Mouse (Mus musculus): ENCODE data around the gene Pdss2. TPM values are rescaled to one million over a fixed set of nuclear protein-coding genes. Genes with fewer than 3 reads are reported as not detected.
A peak's percentile ranks its signal among the peaks of the same experiment; 100 is the strongest.

The Pdss2 gene
- total RNA-seq, 2 experiments from 2014 or later: 16.0 to 17.7 TPM

DNA sequence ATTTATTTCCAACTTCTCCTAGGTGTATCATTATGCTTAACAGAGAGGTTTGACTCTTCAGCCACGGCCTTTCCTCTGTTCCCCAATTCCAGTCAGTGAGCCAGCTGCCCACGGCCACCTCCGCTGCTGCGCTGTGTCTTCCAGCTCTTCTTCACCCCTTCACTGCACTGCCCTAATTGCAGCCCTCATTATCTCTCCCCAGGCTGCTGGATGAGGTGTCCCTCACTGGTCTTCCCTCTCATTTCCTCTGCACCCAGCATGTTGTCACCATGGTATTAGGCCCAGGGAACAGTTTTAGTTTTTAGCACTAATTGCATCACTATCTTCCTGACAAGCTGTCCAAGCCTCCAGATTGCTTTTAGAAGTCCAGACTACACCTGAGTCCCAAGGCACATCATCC, 73.0 kb downstream of the Pdss2 start:
- no peak for DNase-seq (ENCODE audit: low spot score in 2 of 2)

DNA sequence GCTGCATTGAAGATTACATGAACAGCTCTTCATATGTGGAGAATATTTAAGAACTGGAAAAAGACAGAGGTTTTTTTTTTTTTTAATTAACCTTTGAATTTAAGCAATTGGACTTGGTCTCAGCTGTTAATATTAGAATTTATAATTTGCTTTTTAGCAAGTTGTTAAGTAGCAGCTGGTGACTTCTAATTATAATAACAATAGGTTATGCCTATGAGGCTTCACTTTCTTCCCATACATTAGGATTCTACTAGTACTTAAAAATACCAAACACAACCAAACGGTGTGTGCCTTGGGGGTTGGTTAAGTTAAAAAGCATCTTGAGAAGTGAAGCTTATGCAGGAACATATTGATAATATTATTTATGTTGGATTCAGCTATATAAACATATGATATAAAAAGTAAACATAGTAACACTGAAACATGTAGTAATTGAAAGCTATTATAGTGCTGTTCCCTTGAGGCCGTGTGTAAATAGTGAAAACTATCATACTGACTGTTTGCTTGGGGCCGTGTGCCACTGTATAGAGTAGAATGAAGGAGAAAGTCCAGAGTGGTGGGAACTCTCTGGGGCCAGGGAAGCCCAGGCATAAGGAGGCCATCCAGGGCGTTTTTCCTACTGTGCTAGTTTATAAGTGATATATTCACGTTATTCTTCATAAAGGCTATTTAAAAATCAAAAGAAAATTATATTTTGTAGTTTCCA, 87.0 kb downstream of the Pdss2 start:
- no peak for DNase-seq (ENCODE audit: low spot score in 2 of 2)

DNA sequence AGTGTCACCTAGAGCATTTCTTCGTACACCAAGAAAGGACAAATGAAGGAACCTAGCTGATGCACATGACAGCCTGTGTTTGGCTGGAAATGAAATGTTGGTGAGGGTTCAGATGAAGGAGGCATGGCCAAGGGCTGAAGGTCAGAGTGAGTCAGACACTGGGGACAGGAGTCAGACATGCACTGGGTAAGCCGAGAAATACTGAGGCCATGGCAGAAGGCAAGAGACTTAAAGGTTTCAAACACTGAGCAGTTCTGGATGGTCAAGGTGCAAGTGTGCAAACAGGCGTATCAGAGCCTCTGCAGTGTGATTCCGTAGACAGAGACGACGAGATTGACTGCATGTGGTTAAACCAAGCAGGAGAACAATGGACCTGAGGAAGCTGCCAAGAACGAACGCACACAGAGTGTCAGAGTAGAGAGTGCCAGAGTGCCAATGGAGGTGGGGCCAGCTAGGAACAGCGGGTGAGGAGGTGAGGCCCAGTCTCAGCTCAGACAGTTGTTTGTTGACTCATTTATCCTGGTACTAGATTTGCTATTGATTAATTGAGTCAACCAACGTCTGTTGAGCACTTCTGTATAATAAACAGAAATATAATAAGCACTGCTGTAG, 89.6 kb downstream of the Pdss2 start:
- no peak for DNase-seq (ENCODE audit: low spot score in 2 of 2)

DNA sequence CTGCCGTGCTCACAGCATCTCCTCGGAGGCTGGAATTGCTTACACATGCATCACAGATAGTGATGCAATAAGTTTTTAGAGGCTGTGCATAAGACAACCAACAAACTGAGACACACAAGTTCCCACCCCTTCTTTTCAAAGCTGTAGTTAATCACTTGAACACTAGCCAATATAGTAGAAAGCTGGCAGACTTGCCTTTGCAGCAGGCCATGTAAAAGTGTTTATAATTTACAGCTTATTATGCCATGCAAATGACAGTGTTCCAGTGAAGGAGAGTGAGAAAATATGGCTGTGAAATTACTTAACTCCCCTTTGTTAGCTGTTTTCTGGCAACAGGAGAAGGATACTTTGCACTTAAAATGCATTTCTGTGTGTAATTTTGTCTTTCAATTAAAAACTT, 90.9 kb downstream of the Pdss2 start:
- peak in 1 of 2 experiments; percentile 33 for DNase-seq (ENCODE audit: low spot score in 2 of 2)

DNA sequence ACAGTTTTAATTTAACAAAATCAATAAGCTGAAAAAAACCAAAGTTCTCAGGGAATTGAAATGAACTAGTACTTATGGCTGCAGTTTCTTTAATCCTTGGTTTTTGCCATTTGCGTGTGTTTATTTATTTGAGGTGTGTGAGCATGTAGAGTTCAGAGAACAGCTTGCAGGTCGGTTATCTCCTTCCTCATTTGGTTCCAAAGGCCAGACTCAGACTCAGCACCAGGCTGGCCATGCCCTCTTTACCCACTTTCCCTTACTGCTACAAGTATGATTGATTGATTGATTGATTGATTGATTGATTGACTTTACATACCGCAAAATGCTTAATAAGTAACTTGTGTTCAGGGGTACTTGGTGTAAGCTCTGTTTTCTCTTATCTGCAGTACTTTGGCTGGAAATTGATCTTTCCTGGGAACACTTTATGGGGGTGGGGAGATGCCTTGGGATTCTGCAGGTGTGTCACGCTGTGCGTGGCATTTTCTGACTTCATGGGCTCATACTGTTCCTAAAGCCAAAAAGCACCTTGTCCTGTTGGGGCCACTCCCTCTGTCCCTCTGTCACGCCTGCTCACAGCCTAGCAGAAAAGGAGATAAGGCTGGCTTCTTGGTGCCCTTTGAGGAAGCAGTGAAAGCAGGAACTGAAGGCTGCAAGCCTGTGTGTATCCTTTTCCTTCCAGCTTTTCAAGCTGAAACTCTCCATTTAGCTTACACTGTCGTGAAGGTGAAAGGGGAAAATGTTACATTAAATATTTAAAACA, 91.6 kb downstream of the Pdss2 start:
- no peak for DNase-seq (ENCODE audit: low spot score in 2 of 2)

DNA sequence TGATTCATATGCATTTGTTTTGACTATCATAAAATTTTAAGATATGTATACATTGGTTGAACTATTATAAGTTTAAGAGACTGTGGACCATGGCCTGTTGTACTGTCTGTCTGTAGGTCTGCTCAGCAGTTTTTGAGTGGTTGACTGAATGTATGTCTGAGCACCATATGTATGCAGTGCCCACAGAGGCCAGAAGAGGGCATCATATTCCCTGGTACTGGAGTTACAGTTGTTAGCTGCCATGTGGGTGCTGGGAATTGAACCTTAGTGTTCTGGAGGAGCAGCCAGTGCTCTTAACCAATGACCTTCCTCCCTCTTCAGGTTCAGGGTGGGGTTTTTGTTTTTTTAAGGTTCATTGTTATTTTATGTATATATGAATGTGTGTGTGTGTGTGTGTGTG, 93.9 kb downstream of the Pdss2 start:
- no peak for DNase-seq (ENCODE audit: low spot score in 2 of 2)

DNA sequence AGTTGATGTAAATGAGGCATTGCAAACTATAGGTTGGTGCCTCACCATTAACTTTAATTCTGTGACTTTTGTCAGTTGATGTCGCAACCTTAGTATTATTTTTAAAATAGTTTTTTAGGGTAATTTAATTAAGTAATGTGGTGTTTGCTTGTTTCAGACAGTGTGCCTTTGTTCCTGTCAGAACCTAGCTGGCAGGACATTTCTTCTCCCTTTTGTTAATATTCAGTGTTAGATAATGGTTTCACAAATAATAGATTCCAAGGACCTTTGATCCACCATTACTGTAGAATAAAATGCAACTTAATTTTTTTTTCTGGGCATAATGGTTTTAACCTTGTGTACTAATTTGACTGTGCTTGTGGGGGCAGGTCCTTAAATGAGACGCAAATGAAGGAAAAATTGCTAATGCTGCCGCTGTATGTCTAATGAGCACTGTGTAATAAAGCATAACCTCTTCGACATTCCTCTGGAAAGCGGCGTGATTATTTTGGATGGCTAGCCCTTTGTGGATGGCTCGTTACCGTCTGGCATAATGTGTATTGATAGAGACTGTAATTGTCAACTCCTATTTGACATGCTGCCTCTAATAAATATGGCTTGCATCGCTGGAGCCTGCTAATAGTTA, 96.2 kb downstream of the Pdss2 start:
- DNase-seq (ENCODE audit: low spot score in 2 of 2): no peak

DNA sequence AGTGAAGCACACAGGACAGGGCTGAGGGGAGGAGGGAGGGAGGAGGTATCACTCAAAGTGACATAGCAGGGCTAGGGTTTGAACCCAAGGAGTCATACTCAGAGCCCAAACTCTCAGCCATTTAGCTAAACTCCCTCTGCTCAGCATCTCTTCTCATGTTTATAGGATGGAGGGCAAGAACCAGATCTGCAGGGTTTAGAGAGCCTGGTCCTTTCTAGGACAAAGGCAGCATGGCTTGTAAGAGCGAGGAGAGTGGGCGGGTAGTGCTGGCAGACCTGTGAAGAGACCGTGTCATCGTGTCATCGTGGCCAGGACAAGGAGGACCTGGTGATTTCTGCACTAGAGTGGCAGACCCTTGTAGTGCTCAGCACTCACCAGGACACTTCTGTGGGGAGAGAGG, 99.7 kb downstream of the Pdss2 start:
- DNase-seq (ENCODE audit: low spot score in 2 of 2): no peak

DNA sequence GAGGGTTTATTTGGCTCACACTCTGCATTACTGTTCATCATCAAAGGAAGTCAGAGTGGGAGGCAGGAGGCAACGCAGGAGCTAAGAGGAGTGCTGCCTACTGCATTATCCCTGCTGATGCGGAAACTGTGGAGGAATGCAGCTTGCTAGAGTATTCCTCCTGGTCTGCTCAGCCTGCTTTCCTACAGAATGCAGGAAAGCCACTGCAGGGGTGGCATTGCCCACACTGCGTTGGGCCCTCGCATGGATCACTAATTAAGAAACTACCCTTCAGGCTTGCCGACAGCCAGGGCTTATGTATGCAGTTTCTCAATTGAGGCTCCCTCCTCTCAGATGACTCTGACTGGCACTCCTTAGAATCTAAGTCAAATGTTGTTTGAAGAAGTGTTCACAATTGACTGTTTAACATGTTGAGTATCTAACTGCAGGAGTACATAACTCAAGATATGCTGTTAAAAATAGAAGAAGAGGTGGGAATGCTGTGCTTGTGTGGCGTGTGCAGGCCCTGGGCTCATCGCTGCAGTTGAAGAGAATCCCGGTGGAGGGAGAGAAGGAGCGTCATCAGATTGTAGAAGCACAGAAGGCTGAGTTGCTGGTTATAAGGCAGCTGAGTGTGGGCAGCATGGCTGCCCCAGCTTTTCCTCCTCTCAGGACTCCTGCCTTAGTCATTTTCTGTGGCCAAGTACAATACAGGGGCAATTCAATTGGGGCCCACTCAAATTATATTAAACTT, 101.3 kb downstream of the Pdss2 start:
- peak in 1 of 2 experiments; percentile 23 for DNase-seq (ENCODE audit: low spot score in 2 of 2)

DNA sequence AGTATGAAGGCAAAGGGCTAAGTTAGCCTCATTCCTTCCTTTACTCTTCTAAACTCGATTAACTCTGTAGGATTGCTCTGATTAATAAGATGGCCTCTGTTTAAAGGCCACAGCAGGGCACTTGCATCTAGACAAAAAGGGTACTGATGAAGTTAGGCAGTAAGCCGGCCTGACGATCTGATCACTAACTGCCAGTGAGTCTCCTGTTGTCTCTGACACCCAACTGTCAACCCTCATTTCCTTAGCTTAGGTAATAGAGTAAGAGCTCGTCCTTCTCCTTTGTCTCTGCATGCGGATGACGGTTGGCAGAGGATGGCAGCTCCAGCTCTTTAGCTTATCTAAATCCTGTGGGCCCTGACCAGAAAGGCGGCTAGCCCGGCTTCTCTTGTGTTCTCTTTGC, 102.1 kb downstream of the Pdss2 start:
- DNase-seq (ENCODE audit: low spot score in 2 of 2): no peak

DNA sequence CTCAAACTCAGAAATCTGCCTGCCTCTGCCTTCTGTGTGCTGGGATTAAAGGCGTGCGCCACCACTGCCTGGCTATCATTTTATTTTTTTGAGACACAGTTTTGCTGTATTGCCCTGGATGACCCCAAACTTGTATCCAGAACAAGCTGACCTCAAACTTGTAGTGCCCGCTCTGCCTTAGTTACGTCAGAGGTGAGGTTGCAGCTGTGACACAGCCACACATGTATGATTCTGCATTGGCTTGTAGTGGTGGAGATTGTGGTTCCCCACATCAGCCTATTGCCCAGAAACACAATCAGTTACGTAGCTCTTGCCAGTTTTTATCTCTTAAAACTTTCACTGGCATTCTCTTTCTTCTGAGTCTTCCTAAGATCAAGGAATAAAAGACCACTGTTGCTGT, 108.5 kb downstream of the Pdss2 start:
- no peak for DNase-seq (ENCODE audit: low spot score in 2 of 2)

DNA sequence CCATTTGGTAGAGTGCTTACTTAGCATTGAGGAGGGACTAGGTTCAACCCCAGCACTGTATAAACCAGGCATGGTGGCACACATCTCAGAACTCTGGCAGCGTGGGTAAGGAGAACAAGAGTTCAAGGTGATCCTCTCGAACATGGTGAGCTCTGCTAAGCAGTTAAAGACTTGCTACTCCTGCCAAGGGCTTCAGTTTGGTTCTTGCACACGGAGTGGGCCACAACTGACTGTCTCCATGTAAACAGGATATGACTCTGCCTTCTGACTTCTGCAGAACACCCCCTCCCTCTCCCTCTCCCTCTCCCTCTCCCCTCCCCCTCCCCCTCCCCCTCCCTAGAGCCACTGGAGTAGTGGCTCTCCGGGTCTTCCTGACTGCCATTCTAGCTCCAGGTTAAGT, 109.4 kb downstream of the Pdss2 start:
- DNase-seq (ENCODE audit: low spot score in 2 of 2): no peak

DNA sequence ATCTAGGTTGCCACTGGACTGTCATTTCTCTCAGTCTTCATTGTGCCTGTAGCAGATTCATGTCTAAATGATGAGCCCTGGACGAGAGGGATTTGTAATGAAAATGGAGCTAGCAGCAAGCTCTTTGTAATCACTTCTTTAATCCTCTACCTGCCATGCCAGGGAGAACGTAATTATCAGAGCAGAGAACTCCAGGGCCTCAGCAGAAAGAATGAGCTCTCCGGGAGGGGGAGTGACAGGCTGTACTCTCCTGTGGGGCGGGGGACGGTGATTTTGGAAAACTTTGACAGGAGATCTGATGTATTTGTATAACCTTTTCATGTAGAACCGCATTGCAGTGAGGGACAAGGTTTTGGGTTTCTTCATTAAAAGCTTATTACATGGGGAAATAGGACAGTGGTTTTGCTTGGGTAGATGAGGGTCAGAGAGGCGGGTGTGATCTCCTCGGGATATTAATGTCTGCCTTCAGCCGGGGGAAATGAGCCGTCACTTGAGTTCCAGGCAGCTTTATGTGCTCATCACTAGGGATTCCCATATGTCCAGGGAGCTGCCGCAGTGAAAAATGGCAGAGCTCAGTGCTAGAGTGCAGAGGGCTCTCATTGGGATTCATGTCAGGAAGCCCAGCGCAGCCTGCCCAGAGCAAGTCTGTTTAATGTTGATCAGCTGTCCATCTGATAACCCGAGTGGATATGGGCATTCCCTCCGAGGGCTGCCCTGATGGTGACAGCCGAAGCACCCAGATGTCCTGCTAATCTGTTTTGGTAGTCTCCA, 110.8 kb downstream of the Pdss2 start:
- DNase-seq (ENCODE audit: low spot score in 2 of 2): peak in 1 of 2 experiments; percentile 13

DNA sequence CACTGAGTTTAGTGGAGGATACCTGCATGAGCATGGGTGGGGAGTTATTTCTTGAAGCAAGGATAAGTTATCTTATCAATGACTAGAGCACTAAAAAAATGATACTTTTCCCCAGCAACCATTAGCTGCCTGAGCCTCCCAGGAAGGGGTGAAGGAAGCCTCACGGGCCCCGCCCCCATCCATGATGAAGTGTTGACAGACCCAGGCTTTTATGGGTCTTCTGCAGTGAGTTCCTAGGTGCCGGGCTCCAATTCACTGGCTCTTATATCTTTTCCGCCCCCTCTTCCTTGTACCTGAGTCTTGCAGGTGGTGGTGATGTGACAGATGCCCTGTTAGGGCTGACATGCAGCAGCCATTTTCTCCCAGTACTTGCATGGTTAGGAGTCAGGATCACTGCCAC, 114.6 kb downstream of the Pdss2 start:
- DNase-seq (ENCODE audit: low spot score in 2 of 2): no peak

DNA sequence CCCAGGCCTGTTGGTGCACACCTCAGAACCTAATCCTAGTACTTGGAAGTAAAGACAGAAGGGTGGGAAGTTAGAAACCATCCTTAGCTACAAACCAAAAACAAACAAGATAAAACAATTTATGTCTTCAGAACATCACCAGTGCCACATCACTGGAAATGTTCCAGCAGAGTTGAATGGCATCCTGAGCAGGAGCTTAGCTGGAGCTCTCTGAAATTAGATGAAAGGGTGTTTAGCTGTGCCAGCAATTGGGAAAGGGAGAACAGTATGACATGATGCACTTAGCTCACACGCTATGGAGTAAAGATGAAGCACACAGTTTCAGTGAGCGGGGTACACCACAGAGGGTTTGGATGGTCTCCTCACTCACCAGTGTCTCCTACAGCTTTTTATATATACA, 115.8 kb downstream of the Pdss2 start:
- no peak for DNase-seq (ENCODE audit: low spot score in 2 of 2)

DNA sequence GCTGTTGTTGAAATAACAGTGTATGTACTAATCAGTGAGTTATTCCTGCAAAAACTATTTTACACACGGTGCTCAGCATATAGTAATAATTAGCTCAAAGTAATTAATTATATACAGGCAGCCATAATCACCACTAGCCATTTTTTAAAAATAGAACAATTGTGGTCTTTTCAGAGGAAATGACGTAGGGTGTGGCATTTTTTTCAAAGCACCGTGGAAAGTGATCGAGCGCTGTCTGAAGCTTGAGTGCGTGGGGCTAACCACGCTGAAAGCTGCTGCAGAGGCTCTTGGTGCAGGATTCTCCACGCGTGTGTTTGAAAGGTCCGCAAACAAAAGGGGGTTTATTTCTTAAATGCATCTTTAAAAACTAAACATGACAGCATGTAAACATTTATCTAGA, 118.5 kb downstream of the Pdss2 start:
- no peak for DNase-seq (ENCODE audit: low spot score in 2 of 2)

DNA sequence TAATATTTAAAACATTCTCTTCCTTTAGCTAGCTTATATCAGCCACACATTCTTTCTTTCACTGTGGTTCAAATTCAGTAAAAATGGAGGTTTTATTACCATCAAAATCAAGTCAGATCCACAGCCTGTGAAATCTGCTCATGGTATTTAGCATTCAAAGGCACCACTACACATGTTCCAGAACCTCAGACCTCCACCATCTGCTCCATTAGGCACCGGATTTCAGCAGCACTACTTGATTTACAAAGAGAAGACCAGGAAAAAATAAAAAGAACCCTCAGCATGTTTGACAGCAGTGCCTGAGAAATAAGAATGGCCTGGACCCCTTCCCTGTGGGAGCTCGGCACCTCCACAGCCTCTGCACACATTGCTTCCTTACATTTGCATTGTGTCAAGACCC, 128.4 kb downstream of the Pdss2 start:
- peak in 1 of 2 experiments; percentile 62 for DNase-seq (ENCODE audit: low spot score in 2 of 2)

DNA sequence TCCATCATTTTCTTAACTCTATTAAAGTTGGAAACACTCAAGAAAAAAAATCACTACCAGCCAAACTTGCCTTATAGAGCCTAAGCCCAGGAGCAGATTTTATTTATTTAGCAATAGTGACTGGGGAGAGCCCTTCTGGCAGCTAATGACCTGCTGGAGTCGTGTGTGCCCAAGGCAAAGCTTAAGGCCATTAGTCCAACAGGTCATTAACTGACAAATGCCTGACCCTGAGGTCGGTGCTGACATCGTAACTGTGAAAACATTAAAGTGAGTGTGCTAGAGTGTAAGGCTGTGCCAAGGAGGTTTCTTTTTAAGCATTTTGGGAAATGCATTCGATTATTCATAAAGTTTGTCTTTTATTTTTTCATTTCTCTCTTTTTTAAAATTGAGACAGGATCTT, 136.6 kb downstream of the Pdss2 start:
- DNase-seq (ENCODE audit: low spot score in 2 of 2): no peak

DNA sequence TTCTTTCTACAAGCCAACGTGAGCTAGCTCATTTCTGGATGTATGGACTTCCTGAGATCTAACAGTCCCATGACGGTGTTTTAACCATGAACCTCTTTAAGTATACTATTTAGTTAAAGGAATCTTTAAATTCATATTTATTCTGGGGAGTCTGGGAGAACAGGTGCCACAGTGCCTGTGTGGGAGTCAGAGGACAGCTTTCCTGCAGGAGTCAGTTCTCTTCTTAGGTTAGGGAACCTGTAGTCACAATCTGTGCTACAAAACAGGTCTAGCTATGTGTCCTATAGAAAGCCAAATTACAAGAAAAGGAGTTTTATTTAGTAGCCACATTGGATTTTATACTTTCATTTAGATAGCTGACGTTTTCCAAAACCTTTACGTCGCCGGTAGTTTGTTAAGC, 141.7 kb downstream of the Pdss2 start:
- no peak for DNase-seq (ENCODE audit: low spot score in 2 of 2)

DNA sequence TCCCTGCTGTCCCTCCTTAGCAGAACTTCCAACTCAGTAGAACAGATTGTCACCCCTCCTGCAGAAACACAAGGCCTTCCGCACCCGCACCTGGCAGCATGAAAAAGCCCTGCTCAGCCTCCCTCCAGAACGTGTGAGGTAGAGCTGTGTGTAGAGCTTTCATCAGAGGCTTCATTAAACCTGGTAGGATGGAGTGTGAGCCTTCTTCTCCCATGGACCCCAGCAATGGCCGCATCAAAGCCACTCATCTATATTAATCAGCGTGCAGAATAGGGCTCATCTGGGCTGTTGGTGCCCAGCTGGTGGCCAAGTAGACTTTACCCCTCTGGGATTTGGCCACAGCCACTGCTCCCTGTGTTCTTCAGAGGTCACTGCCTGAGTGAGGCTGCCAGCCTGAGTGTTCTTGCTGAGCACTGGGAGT, 142.2 kb downstream of the Pdss2 start:
- peak in 1 of 2 experiments; percentile 20 for DNase-seq (ENCODE audit: low spot score in 2 of 2)

Measured in layer of hippocampus, postnatal 14 days (tissue).